Mouse (Mus musculus) MEL (cell line): Measurements from ENCODE around the gene Ggta1. TPM values are rescaled to one million over a fixed set of nuclear protein-coding genes. Genes with fewer than 3 reads are reported as not detected.

Source experiments
- DNase-seq: peaks from one replicate; pipeline ENCODE4 v3.0.0; 2011; ENCODE audit warnings: low read depth, low spot score
- H3K27ac ChIP-seq: 2 replicates; pipeline ENCODE4 v1.5.1; 2012; ENCODE audit warnings: low read depth, mild to moderate bottlenecking, control low read depth, low read length, moderate library complexity; ENCODE audit not compliant: control insufficient read depth
- H3K27me3 ChIP-seq, 2 experiments: fragments of 150-350 bp in 1 of 2; sonication (generic) in 1 of 2; 2 replicates each; pipeline ENCODE4 v1.6.1; 2012; ENCODE audit warnings: low read length in 2 of 2, mild to moderate bottlenecking in 2 of 2, improper control_type of control experiment in 1 of 2, moderate library complexity in 1 of 2; ENCODE audit not compliant: insufficient read depth in 2 of 2, control insufficient read depth in 1 of 2
- H3K36me3 ChIP-seq, 2 experiments: 2 replicates each; pipeline ENCODE4 v1.6.1; 2012 to 2014; ENCODE audit warnings: low read length in 2 of 2, improper control_type of control experiment in 1 of 2, inconsistent platforms in 1 of 2, mild to moderate bottlenecking in 1 of 2; ENCODE audit not compliant: insufficient read depth in 2 of 2, control insufficient read depth in 1 of 2
- H3K4me1 ChIP-seq, 2 experiments: fragments of 150-350 bp in 1 of 2; sonication (generic) in 1 of 2; 2 replicates each; pipeline ENCODE4 v1.6.1; 2012; ENCODE audit warnings: low read length in 2 of 2, improper control_type of control experiment in 1 of 2, mild to moderate bottlenecking in 1 of 2; ENCODE audit not compliant: insufficient read depth in 2 of 2, control insufficient read depth in 1 of 2
- H3K4me3 ChIP-seq, 2 experiments: fragments of 150-350 bp in 1 of 2; sonication (generic) in 1 of 2; 2 replicates each; pipeline ENCODE4 v1.5.1; 2012; ENCODE audit warnings: low read depth in 2 of 2, low read length in 2 of 2, mild to moderate bottlenecking in 2 of 2, moderate library complexity in 2 of 2, control low read depth in 1 of 2, improper control_type of control experiment in 1 of 2; ENCODE audit not compliant: control insufficient read depth in 1 of 2, insufficient read depth in 1 of 2
- H3K79me2 ChIP-seq: 2 replicates; pipeline ENCODE4 v1.6.1; 2012; ENCODE audit warnings: mild to moderate bottlenecking, low read length, moderate library complexity; ENCODE audit not compliant: control insufficient read depth, poor library complexity, insufficient read depth
- H3K9ac ChIP-seq: 2 replicates; pipeline ENCODE4 v1.6.1; 2012; ENCODE audit warnings: low read depth, mild to moderate bottlenecking, control low read depth, low read length, moderate library complexity; ENCODE audit not compliant: control insufficient read depth, poor library complexity, severe bottlenecking
- H3K9me3 ChIP-seq: fragments of 150-350 bp; sonication (generic); replicated peaks from 2 replicates; pipeline ENCODE4 v1.6.1; 2012; ENCODE audit warnings: mild to moderate bottlenecking, low read length, improper control_type of control experiment, moderate library complexity; ENCODE audit not compliant: insufficient read depth
- BHLHE40 ChIP-seq: IDR thresholded peaks from 2 replicates; pipeline ENCODE4 v1.6.1; 2012; ENCODE audit warnings: low read depth, mild to moderate bottlenecking, inconsistent platforms, low read length, improper control_type of control experiment, borderline replicate concordance
- CHD1 ChIP-seq: IDR thresholded peaks from 2 replicates; pipeline ENCODE4 v1.6.1; 2012; ENCODE audit warnings: low read depth, mild to moderate bottlenecking, inconsistent platforms, low read length, improper control_type of control experiment
- CHD2 ChIP-seq: IDR thresholded peaks from 2 replicates; pipeline ENCODE4 v1.6.1; 2011; ENCODE audit warnings: low read length, improper control_type of control experiment
- E2F4 ChIP-seq: IDR thresholded peaks from 2 replicates; pipeline ENCODE4 v1.6.1; 2011; ENCODE audit warnings: low read depth, low read length, improper control_type of control experiment, borderline replicate concordance
- ELF1 ChIP-seq: IDR thresholded peaks from 2 replicates; pipeline ENCODE4 v1.6.1; 2014; ENCODE audit warnings: low read depth, mild to moderate bottlenecking, inconsistent platforms, low read length, improper control_type of control experiment, moderate library complexity
- ETS1 ChIP-seq: IDR thresholded peaks from 2 replicates; pipeline ENCODE4 v1.6.1; 2012; ENCODE audit warnings: low read depth, mild to moderate bottlenecking, inconsistent platforms, low read length, improper control_type of control experiment, moderate library complexity
- GATA1 ChIP-seq: IDR thresholded peaks from 2 replicates; pipeline ENCODE4 v1.6.1; 2011; ENCODE audit warnings: low read depth, low read length, improper control_type of control experiment
- JUND ChIP-seq: IDR thresholded peaks from 2 replicates; pipeline ENCODE4 v1.6.1; 2011; ENCODE audit warnings: low read depth, mild to moderate bottlenecking, improper control_type of control experiment, low read length
- KAT2A ChIP-seq: conservative IDR thresholded peaks from 2 replicates; pipeline ENCODE4 v1.6.1; 2012; ENCODE audit warnings: low read depth, low read length, improper control_type of control experiment, inconsistent platforms
- MAFK ChIP-seq: IDR thresholded peaks from 2 replicates; pipeline ENCODE4 v1.6.1; 2011; ENCODE audit warnings: low read depth, mild to moderate bottlenecking, low read length, improper control_type of control experiment, borderline replicate concordance
- MEF2A ChIP-seq: IDR thresholded peaks from 2 replicates; pipeline ENCODE4 v1.6.1; 2014; ENCODE audit warnings: low read depth, mild to moderate bottlenecking, inconsistent platforms, low read length, improper control_type of control experiment; ENCODE audit not compliant: poor library complexity, insufficient replicate concordance, severe bottlenecking; ENCODE audit errors: extremely low read depth
- MYC ChIP-seq: IDR thresholded peaks from 2 replicates; pipeline ENCODE4 v1.6.1; 2011; ENCODE audit warnings: low read depth, mild to moderate bottlenecking, low read length, improper control_type of control experiment, moderate library complexity
- NELFE ChIP-seq: IDR thresholded peaks from 2 replicates; pipeline ENCODE4 v1.6.1; 2011; ENCODE audit warnings: low read depth, low read length, improper control_type of control experiment
- POLR2A ChIP-seq, 2 experiments: IDR thresholded peaks; 2 replicates each; pipeline ENCODE4 v1.6.1; 2011 to 2012; ENCODE audit warnings: low read length in 2 of 2, mild to moderate bottlenecking in 2 of 2, control low read depth in 1 of 2, improper control_type of control experiment in 1 of 2, low read depth in 1 of 2, moderate library complexity in 1 of 2; ENCODE audit not compliant: control insufficient read depth in 1 of 2, insufficient read depth in 1 of 2, poor library complexity in 1 of 2
- RAD21 ChIP-seq: IDR thresholded peaks from 2 replicates; pipeline ENCODE4 v1.6.1; 2011; ENCODE audit warnings: mild to moderate bottlenecking, low read depth, low read length, improper control_type of control experiment
- RCOR1 ChIP-seq: IDR thresholded peaks from 2 replicates; pipeline ENCODE4 v1.6.1; 2012; ENCODE audit warnings: low read depth, mild to moderate bottlenecking, inconsistent platforms, low read length, improper control_type of control experiment
- SIN3A ChIP-seq: IDR thresholded peaks from 2 replicates; pipeline ENCODE4 v1.6.1; 2012; ENCODE audit warnings: low read length, improper control_type of control experiment, inconsistent platforms
- SMC3 ChIP-seq: IDR thresholded peaks from 2 replicates; pipeline ENCODE4 v1.6.1; 2011; ENCODE audit warnings: low read depth, low read length, improper control_type of control experiment
- TBP ChIP-seq: IDR thresholded peaks from 2 replicates; pipeline ENCODE4 v1.8.0; 2011; ENCODE audit warnings: low read depth, low read length, improper control_type of control experiment
- ZC3H11A ChIP-seq: IDR thresholded peaks from 2 replicates; pipeline ENCODE4 v1.6.1; 2012; ENCODE audit warnings: low read depth, mild to moderate bottlenecking, inconsistent platforms, low read length, improper control_type of control experiment
- ZKSCAN1 ChIP-seq: IDR thresholded peaks from 2 replicates; pipeline ENCODE4 v1.6.1; 2012; ENCODE audit warnings: low read depth, mild to moderate bottlenecking, inconsistent platforms, low read length, improper control_type of control experiment, moderate library complexity
- ZNF384 ChIP-seq: IDR thresholded peaks from 2 replicates; pipeline ENCODE4 v1.6.1; 2012; ENCODE audit warnings: low read depth, mild to moderate bottlenecking, inconsistent platforms, low read length, improper control_type of control experiment
- polyA plus RNA-seq, 2 experiments: library from polyadenylated mRNA; stranded (reverse) in 1 of 2; unstranded in 1 of 2; fragments of >175 nt in 1 of 2; fragments of >200 nt in 1 of 2; gene quantifications; 2 replicates each; pipeline versions ENCODE4 v1.2.1 to v1.2.4; 2012; ENCODE audit warnings: low replicate concordance in 2 of 2, low read depth in 1 of 2; ENCODE audit not compliant: insufficient read length in 2 of 2, insufficient read depth in 1 of 2, missing spikeins in 1 of 2
- total RNA-seq: library from RNA; depleted of rRNA; stranded (reverse); fragments of 300-350 nt; gene quantifications from 2 replicates; pipeline ENCODE4 v1.2.3, GENCODE M21; 2012

The Ggta1 gene
- total and polyA plus RNA-seq, 3 experiments: 29.2 to 30.7 TPM; not detected in 1

DNA sequence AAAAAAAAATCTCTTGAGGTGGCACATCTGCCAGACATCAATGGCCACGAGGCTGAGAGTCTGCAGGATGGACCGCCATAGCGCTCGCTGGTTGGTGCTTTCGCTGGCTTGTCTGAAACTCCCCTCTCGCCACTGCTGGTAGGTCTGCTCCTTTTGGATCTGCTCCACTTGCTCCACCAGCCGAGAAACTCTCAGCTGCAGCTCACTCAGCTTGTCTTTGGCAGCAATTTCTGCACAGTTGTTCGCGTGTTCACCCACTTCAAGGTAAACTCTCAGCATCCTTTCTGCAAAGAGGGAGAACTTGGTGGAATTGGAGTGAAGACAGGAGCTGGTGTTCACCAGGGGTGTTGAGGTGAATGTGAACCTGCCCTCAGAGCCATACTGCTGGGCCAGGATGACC lies 20.4 kb upstream of the Ggta1 start:
- Histone ChIP-seq H3K4me3 (no peak overlapping the region), H3K79me2 (no peaks in the 10 kb centered on the region)

DNA sequence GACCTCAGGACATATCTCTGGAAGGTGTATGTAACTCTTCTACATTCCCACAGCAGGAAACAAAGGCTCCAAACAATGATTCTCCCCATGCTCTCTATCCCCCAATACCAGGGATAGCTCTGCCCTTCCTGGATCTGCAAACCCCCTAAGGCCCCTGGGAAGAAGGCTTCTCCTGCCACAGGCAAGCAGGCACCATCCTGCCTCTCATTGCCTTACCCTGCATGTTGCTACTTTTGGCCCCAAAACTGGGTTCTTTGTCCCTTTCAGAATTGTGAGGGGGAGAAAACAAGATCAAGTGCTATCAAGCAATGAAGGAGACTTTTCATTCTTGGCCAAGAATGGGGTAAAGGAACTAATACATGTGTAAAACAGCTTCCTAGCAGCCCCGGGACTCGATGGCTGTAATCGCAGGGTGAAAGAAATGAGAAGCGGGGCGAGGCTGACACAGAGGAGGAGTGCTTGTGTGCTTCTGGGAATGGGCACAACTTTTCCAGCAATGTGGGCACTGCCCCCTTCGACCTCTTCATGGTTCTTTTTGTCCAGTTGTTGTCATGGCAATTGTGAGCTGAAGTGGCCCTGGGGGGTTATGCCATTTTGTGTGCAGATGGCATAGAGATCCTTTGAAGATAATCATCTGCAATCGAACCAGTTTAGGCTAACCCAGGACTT lies 18.4 kb upstream of the Ggta1 start:
- TF ChIP-seq RCOR1 (no peak), GATA1 (no peak), ETS1 (no peak), SMC3 (no peak), POLR2A (IDR thresholded peaks at IDR 0.05; ENCODE audit: control insufficient read depth in 1 of 2, insufficient read depth in 1 of 2, low read depth in 1 of 2, low read length in 2 of 2, poor library complexity in 1 of 2) (no peak), ZKSCAN1 (no peak), BHLHE40 (no peak), CHD2 (no peak)
- Histone ChIP-seq H3K4me3 (no peak overlapping the region), H3K27ac (no peak overlapping the region), H3K36me3 (no peaks in the 10 kb centered on the region), H3K79me2 (no peaks in the 10 kb centered on the region), H3K9ac (no peak overlapping the region), H3K4me1 (no peaks in the 10 kb centered on the region), H3K9me3 (no peaks in the 10 kb centered on the region), H3K27me3 (no peaks in the 10 kb centered on the region)
- no peak for DNase-seq

More for the DNA sequence above, 20.4 kb upstream of the Ggta1 start:
- no peak overlapping the region for H3K9ac ChIP-seq
- no peak for DNase-seq
- TF ChIP-seq POLR2A (IDR thresholded peaks at IDR 0.05; ENCODE audit: control insufficient read depth in 1 of 2, insufficient read depth in 1 of 2, low read depth in 1 of 2, low read length in 2 of 2, poor library complexity in 1 of 2) (no peak), CHD2 (no peak), ELF1 (no peak), MAFK (no peak), E2F4 (no peak), MEF2A (no peak), ZNF384 (no peak), ETS1 (no peak), JUND (no peak), CHD1 (no peak), SIN3A (no peak), SMC3 (no peak), GATA1 (no peak), TBP (no peak), MYC (no peak), RAD21 (no peak), KAT2A (no peak), ZC3H11A (no peak), RCOR1 (no peak), NELFE (no peak)
- H3K27ac ChIP-seq: no peak overlapping the region
- H3K4me1 ChIP-seq: peaks cover 0 to 3% of the 10 kb centered on the region in 2 experiments; a peak in 1 of 4 replicates
- no peaks in the 10 kb centered on the region for H3K36me3 ChIP-seq
- no peaks in the 10 kb centered on the region for H3K9me3 ChIP-seq
- no peaks in the 10 kb centered on the region for H3K27me3 ChIP-seq
